In genomic region chr3:41042195-41042938, GRCm38 (mm10) we compare ENCODE assay signal across 8 mouse cellular contexts. TPM values are rescaled to one million over a fixed set of nuclear protein-coding genes. Genes with fewer than 3 reads are reported as not detected.
DNase-seq lines count a peak whose midpoint lies in the region; ATAC-seq lines count a peak whose summit lies in the region.

No protein-coding gene starts in this region.

- H3K27ac ChIP-seq in hindbrain, embryonic 12.5 days, result no peak overlapping the region

- H3K9me3 ChIP-seq in hindbrain, embryonic 12.5 days (replicated peaks), result no peaks in the 10 kb centered on the region

- no peaks in the 10 kb centered on the region for H3K27me3 ChIP-seq in hindbrain, embryonic 12.5 days

- ATAC-seq in common myeloid progenitor, adult 5-6 weeks (replicated peaks; ENCODE audit: low read depth, poor library complexity, severe bottlenecking), result peak; percentile 82
- ATAC-seq in hindbrain, embryonic 12.5 days (ENCODE audit: low FRiP score), result 0 out of 2 replicates have a peak, but pooled peaks have one; percentile 35

- H3K4me1 ChIP-seq in hindbrain, embryonic 12.5 days, result no peaks in the 10 kb centered on the region

- DNase-seq in gastrocnemius, postnatal 10 days, result peak; percentile 18
- DNase-seq in gastrocnemius, adult 8-10 months (ENCODE audit: low spot score in 2 of 2), result no peak
- peak; percentile 10 for DNase-seq in thymus, postnatal 25 days
- DNase-seq in thymus, adult 18-20 months, result no peak
- peak; percentile 38 for DNase-seq in lung, postnatal 25 days (ENCODE audit: low spot score)
- no peak for DNase-seq in spleen, postnatal 4 days (ENCODE audit: low spot score in 2 of 2)

- H3K4me3 ChIP-seq in hindbrain, embryonic 12.5 days, result no peak overlapping the region

- H3K9ac ChIP-seq in hindbrain, embryonic 12.5 days, result no peak overlapping the region

- 84% methylated on average over 4 of the region's 4 CpGs for WGBS in hindbrain, embryonic 12.5 days

- no peak overlapping the region for H3K4me2 ChIP-seq in hindbrain, embryonic 12.5 days (replicated peaks)

- no peaks in the 10 kb centered on the region for H3K36me3 ChIP-seq in hindbrain, embryonic 12.5 days

RNA-seq across cellular contexts. Expression of gene Pgrmc2, which starts 40.5 kb away (rescaled TPM):
- 10 to 100 TPM; 31.2 to 36.9 TPM for total RNA-seq in gastrocnemius, postnatal 10 days (2021)
- 10 to 100 TPM; 21.8 to 23.5 (median 22.6) TPM for total RNA-seq in gastrocnemius, adult 8-10 months (2022)
- total RNA-seq in common myeloid progenitor, adult 5-6 weeks (2017), result 20.4 and 24.3 TPM in 2 replicates
- polyA plus RNA-seq in hindbrain, embryonic 12.5 days (2016; fragmentation: Nextera tagmentation; extraction: Ambion mirVana), result 43.7 and 46.1 TPM in 2 replicates

Comparison
In these comparisons a context has a peak if more than half of its experiments do, and no peak if none do; other contexts are left out.
1. DNase-seq: peak in gastrocnemius, postnatal 10 days (single experiment), thymus, postnatal 25 days (single experiment) and lung, postnatal 25 days (single experiment); none in gastrocnemius, adult 8-10 months (0 of 2), thymus, adult 18-20 months (0 of 2) and spleen, postnatal 4 days (0 of 2).